Mouse (Mus musculus): ENCODE measurements around the gene Alk. TPM values are rescaled to one million over a fixed set of nuclear protein-coding genes. Genes with fewer than 3 reads are reported as not detected.

Alk gene
- total and polyA plus RNA-seq, 2 experiments, result not detected

GRCm38 (mm10) chr17:72285961-72286360, 318.5 kb downstream of the Alk start:
- Histone ChIP-seq H3K4me3 (ENCODE audit: insufficient read depth, low read depth, low read length) (no peak overlapping the region), H3K27me3 (ENCODE audit: control insufficient read depth, insufficient read depth, low read length) (no peaks in the 10 kb centered on the region), H3K27ac (replicated peaks; ENCODE audit: insufficient read depth, low read depth, low read length) (no peak overlapping the region), H3K9ac (ENCODE audit: low read depth, low read length) (no peak overlapping the region), H3K36me3 (ENCODE audit: control insufficient read depth, insufficient read depth, low read length) (no peaks in the 10 kb centered on the region), H3K79me2 (ENCODE audit: control insufficient read depth, insufficient read depth, low read length) (no peaks in the 10 kb centered on the region), H3K4me1 (ENCODE audit: control insufficient read depth, insufficient read depth, low read length) (no peaks in the 10 kb centered on the region)
- DNase-seq (ENCODE audit: extremely low read depth, low read depth, low spot score), result no peak
- 66% methylated on average over 3 of the region's 3 CpGs for WGBS
- TF ChIP-seq CTCF (IDR thresholded peaks at IDR 0.05; ENCODE audit: low read depth, low read length) (no peak), POLR2A (IDR thresholded peaks at IDR 0.05; ENCODE audit: extremely low read depth, insufficient read depth, low read length) (no peak)

DNA sequence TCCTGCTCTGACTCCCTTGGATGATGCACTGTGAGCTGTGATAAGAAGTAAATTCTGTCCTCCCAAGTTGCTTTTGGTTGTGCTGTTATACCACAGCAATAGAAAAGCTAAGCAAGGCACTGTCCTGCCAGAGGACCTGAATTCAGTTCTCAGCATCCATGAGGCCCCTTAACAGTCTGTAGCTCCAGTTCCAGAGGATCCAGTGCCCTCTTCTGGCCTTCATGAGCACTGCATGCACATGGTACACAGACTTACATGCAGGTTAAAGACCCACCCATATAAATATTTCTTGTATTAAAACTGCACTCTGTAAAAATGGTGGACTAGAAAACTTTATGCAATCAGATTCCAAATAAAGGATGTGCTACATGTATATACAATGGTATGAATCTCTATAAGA, 326.1 kb downstream of the Alk start:
- TF ChIP-seq CTCF (IDR thresholded peaks at IDR 0.05; ENCODE audit: low read depth, low read length), result no peak
- TF ChIP-seq POLR2A (IDR thresholded peaks at IDR 0.05; ENCODE audit: extremely low read depth, insufficient read depth, low read length), result no peak
- H3K27me3 ChIP-seq (ENCODE audit: control insufficient read depth, insufficient read depth, low read length), result no peaks in the 10 kb centered on the region

DNA sequence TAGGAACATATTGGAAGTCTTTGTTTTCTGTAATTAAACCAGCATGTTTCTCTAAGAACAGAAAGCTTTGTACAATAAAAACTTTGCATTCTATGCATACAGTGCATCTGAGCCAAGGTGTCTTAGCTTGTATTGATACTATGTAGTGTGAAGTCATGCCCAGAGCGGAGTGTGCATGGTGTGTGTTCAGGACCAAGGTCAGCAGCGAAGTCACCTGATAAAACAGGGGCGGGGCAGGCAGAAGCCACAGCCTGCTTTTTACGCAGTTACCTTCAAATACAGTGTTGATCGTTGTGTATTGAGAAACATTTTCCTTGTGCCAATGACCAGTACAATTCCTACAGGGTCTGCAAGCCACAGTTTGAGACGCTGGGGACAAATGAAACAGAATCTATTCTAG, 327.6 kb downstream of the Alk start:
- no peak overlapping the region for H3K9ac ChIP-seq (ENCODE audit: low read depth, low read length)
- no peak for DNase-seq (ENCODE audit: extremely low read depth, low read depth, low spot score)
- WGBS, result 68% methylated on average over 6 of the region's 6 CpGs

More for the DNA sequence above, 326.1 kb downstream of the Alk start:
- Histone ChIP-seq H3K27ac (replicated peaks; ENCODE audit: insufficient read depth, low read depth, low read length) (no peak overlapping the region), H3K4me1 (ENCODE audit: control insufficient read depth, insufficient read depth, low read length) (no peaks in the 10 kb centered on the region), H3K36me3 (ENCODE audit: control insufficient read depth, insufficient read depth, low read length) (no peaks in the 10 kb centered on the region), H3K9ac (ENCODE audit: low read depth, low read length) (no peak overlapping the region), H3K4me3 (ENCODE audit: insufficient read depth, low read depth, low read length) (no peak overlapping the region), H3K79me2 (ENCODE audit: control insufficient read depth, insufficient read depth, low read length) (no peaks in the 10 kb centered on the region)
- no peak for DNase-seq (ENCODE audit: extremely low read depth, low read depth, low spot score)

GRCm38 (mm10) chr17:72275391-72275904, 329.0 kb downstream of the Alk start:
- no peak overlapping the region for H3K4me3 ChIP-seq (ENCODE audit: insufficient read depth, low read depth, low read length)
- DNase-seq (ENCODE audit: extremely low read depth, low read depth, low spot score), result no peak
- H3K27ac ChIP-seq (replicated peaks; ENCODE audit: insufficient read depth, low read depth, low read length), result no peak overlapping the region
- H3K4me1 ChIP-seq (ENCODE audit: control insufficient read depth, insufficient read depth, low read length), result no peaks in the 10 kb centered on the region
- H3K79me2 ChIP-seq (ENCODE audit: control insufficient read depth, insufficient read depth, low read length), result no peaks in the 10 kb centered on the region
- no peak overlapping the region for H3K9ac ChIP-seq (ENCODE audit: low read depth, low read length)
- WGBS, result 70% methylated on average over 8 of the region's 8 CpGs
- no peak for TF ChIP-seq CTCF (IDR thresholded peaks at IDR 0.05; ENCODE audit: low read depth, low read length)
- TF ChIP-seq POLR2A (IDR thresholded peaks at IDR 0.05; ENCODE audit: extremely low read depth, insufficient read depth, low read length), result no peak
- H3K27me3 ChIP-seq (ENCODE audit: control insufficient read depth, insufficient read depth, low read length), result no peaks in the 10 kb centered on the region
- no peaks in the 10 kb centered on the region for H3K36me3 ChIP-seq (ENCODE audit: control insufficient read depth, insufficient read depth, low read length)

More for the DNA sequence above, 327.6 kb downstream of the Alk start:
- Histone ChIP-seq H3K4me1 (ENCODE audit: control insufficient read depth, insufficient read depth, low read length) (no peaks in the 10 kb centered on the region), H3K4me3 (ENCODE audit: insufficient read depth, low read depth, low read length) (no peak overlapping the region), H3K27me3 (ENCODE audit: control insufficient read depth, insufficient read depth, low read length) (no peaks in the 10 kb centered on the region), H3K27ac (replicated peaks; ENCODE audit: insufficient read depth, low read depth, low read length) (no peak overlapping the region), H3K36me3 (ENCODE audit: control insufficient read depth, insufficient read depth, low read length) (no peaks in the 10 kb centered on the region), H3K79me2 (ENCODE audit: control insufficient read depth, insufficient read depth, low read length) (no peaks in the 10 kb centered on the region)
- TF ChIP-seq POLR2A (IDR thresholded peaks at IDR 0.05; ENCODE audit: extremely low read depth, insufficient read depth, low read length) (no peak), CTCF (IDR thresholded peaks at IDR 0.05; ENCODE audit: low read depth, low read length) (no peak)

DNA sequence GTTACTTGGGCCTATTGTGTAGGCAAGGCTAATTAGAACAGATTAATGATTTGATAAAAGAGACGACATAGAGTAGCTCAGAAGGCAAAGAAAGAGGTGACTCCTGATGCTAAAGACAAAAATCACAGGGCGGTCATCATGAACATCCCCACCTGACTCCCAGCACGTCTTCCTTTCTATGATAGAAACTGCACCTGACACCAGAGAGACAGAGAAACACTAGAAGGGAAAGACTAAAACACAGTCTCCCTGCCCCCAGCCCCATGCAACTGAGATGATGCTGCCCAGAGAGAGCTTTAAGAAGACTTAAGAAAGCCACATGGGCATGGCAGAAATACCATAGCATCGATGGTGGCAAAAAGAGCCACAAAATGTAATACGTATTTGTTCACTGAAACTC, 330.2 kb downstream of the Alk start:
- 89% methylated on average over 5 of the region's 5 CpGs for WGBS
- no peak for TF ChIP-seq CTCF (IDR thresholded peaks at IDR 0.05; ENCODE audit: low read depth, low read length)
- TF ChIP-seq POLR2A (IDR thresholded peaks at IDR 0.05; ENCODE audit: extremely low read depth, insufficient read depth, low read length), result no peak

DNA sequence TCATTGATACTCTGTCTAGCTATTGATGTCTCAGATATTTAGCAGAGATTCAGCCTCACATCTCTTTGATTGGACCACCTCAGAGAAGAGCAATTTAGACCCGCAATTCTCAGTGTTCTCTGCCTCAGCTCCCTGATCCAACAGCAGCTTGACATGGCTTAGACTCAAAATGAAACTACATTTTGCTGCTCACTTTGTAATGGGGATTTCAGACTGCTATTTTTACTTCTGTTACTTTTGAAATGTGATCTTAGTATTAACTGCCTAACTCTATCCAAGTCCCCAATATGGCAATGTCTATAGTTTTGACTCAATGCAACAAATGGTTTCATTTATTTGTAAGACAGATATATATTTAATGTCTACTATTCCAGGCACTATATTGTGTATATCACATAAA, 332.8 kb downstream of the Alk start:
- Histone ChIP-seq H3K79me2 (ENCODE audit: control insufficient read depth, insufficient read depth, low read length) (no peaks in the 10 kb centered on the region), H3K4me3 (ENCODE audit: insufficient read depth, low read depth, low read length) (no peak overlapping the region), H3K36me3 (ENCODE audit: control insufficient read depth, insufficient read depth, low read length) (no peaks in the 10 kb centered on the region), H3K9ac (ENCODE audit: low read depth, low read length) (no peak overlapping the region), H3K27me3 (ENCODE audit: control insufficient read depth, insufficient read depth, low read length) (no peaks in the 10 kb centered on the region), H3K27ac (replicated peaks; ENCODE audit: insufficient read depth, low read depth, low read length) (no peak overlapping the region), H3K4me1 (ENCODE audit: control insufficient read depth, insufficient read depth, low read length) (no peaks in the 10 kb centered on the region)
- 90% methylated on average over 1 of the region's 1 CpGs for WGBS
- DNase-seq (ENCODE audit: extremely low read depth, low read depth, low spot score), result no peak
- no peak for TF ChIP-seq POLR2A (IDR thresholded peaks at IDR 0.05; ENCODE audit: extremely low read depth, insufficient read depth, low read length)
- TF ChIP-seq CTCF (IDR thresholded peaks at IDR 0.05; ENCODE audit: low read depth, low read length), result no peak

More for the DNA sequence above, 330.2 kb downstream of the Alk start:
- H3K27ac ChIP-seq (replicated peaks; ENCODE audit: insufficient read depth, low read depth, low read length), result no peak overlapping the region
- H3K4me3 ChIP-seq (ENCODE audit: insufficient read depth, low read depth, low read length), result no peak overlapping the region
- DNase-seq (ENCODE audit: extremely low read depth, low read depth, low spot score), result no peak
- H3K36me3 ChIP-seq (ENCODE audit: control insufficient read depth, insufficient read depth, low read length), result no peaks in the 10 kb centered on the region
- H3K27me3 ChIP-seq (ENCODE audit: control insufficient read depth, insufficient read depth, low read length), result no peaks in the 10 kb centered on the region
- no peaks in the 10 kb centered on the region for H3K4me1 ChIP-seq (ENCODE audit: control insufficient read depth, insufficient read depth, low read length)
- H3K79me2 ChIP-seq (ENCODE audit: control insufficient read depth, insufficient read depth, low read length), result no peaks in the 10 kb centered on the region
- H3K9ac ChIP-seq (ENCODE audit: low read depth, low read length), result no peak overlapping the region
